21 mouse cellular contexts compared by ENCODE assay signal in genomic region chr14:34925021-34925420, GRCm38 (mm10).
DNase-seq lines count a peak whose midpoint lies in the region; ATAC-seq lines count a peak whose summit lies in the region.
"Had no signal": no experiment of that assay in that cellular context is flagged by ENCODE, and none has a peak within 500 bp of the region (broad histone marks: within the 10 kb centered on the region; RNA-seq: fewer than 3 reads in every experiment).

No protein-coding gene starts in this region.

- H3K36me3 ChIP-seq in kidney, embryonic 15.5 days, result no peaks in the 10 kb centered on the region
- H3K36me3 ChIP-seq: embryonic facial prominence, embryonic 13.5 days; embryonic facial prominence, embryonic 15.5 days; forebrain, embryonic 10.5 days; forebrain, embryonic 12.5 days had no signal

- H3K4me3 ChIP-seq in kidney, embryonic 15.5 days (replicated peaks), result no peak overlapping the region
- H3K4me3 ChIP-seq: embryonic facial prominence, embryonic 13.5 days; embryonic facial prominence, embryonic 15.5 days; erythroblast, embryonic 14.5 days; forebrain, embryonic 10.5 days; forebrain, embryonic 12.5 days had no signal

- H3K9ac ChIP-seq in kidney, embryonic 15.5 days, result no peak overlapping the region
- H3K9ac ChIP-seq: embryonic facial prominence, embryonic 13.5 days; embryonic facial prominence, embryonic 15.5 days; forebrain, embryonic 12.5 days had no signal

- H3K27ac ChIP-seq in kidney, embryonic 15.5 days, result no peak overlapping the region
- H3K27ac ChIP-seq: embryonic facial prominence, embryonic 13.5 days; embryonic facial prominence, embryonic 15.5 days; forebrain, embryonic 10.5 days; forebrain, embryonic 12.5 days had no signal

- no peak for ATAC-seq in kidney, embryonic 15.5 days (replicated peaks; ENCODE audit: low FRiP score)
- ATAC-seq: forebrain, embryonic 14.5 days; forebrain, embryonic 16.5 days had no signal

- no peaks in the 10 kb centered on the region for H3K9me3 ChIP-seq in kidney, embryonic 15.5 days (replicated peaks)
- H3K9me3 ChIP-seq: embryonic facial prominence, embryonic 13.5 days; embryonic facial prominence, embryonic 15.5 days; forebrain, embryonic 10.5 days; forebrain, embryonic 12.5 days had no signal

- no peak overlapping the region for H3K4me2 ChIP-seq in kidney, embryonic 15.5 days
- H3K4me2 ChIP-seq: embryonic facial prominence, embryonic 13.5 days; embryonic facial prominence, embryonic 15.5 days; forebrain, embryonic 12.5 days had no signal

- WGBS in kidney, embryonic 15.5 days, result 73% methylated on average over 5 of the region's 5 CpGs

- DNase-seq in cerebellum, postnatal 14 days, result peak; percentile 33 to 56
- DNase-seq in cerebellum, adult 11-12 months, result no peak
- DNase-seq in kidney, adult 9 months, result peak; percentile 13
- peak; percentile 24 for DNase-seq in left cerebral cortex, postnatal 4 days
- no peak for DNase-seq in left cerebral cortex, postnatal 36 days (ENCODE audit: low spot score in 2 of 2)
- DNase-seq: adrenal gland, adult 2 months; adrenal gland, postnatal 10 days; adrenal gland, postnatal 25 days; cerebellum, adult 11 months; cerebellum, adult 2 months; cerebellum, adult 9-11 months; cerebellum, postnatal 36 days; embryo, embryonic 11 days had no signal

- no peaks in the 10 kb centered on the region for H3K4me1 ChIP-seq in kidney, embryonic 15.5 days
- H3K4me1 ChIP-seq: embryonic facial prominence, embryonic 13.5 days; embryonic facial prominence, embryonic 15.5 days; forebrain, embryonic 10.5 days had no signal

- no peaks in the 10 kb centered on the region for H3K27me3 ChIP-seq in kidney, embryonic 15.5 days
- H3K27me3 ChIP-seq: embryonic facial prominence, embryonic 13.5 days; embryonic facial prominence, embryonic 15.5 days; forebrain, embryonic 12.5 days had no signal

- intact Hi-C loops in left cerebral cortex, postnatal 4 days (cut with DNase I), result no loop called here
- intact Hi-C loops in left cerebral cortex, postnatal 36 days (cut with DNase I), result no loop called here

Comparison
In these comparisons a context has a peak if more than half of its experiments do, and no peak if none do; other contexts are left out.
1. DNase-seq: peak in cerebellum, postnatal 14 days (2 of 2), kidney, adult 9 months (single experiment) and left cerebral cortex, postnatal 4 days (single experiment); none in cerebellum, adult 11-12 months (single experiment) and left cerebral cortex, postnatal 36 days (0 of 2).